Mouse (Mus musculus): ENCODE results near the gene Pde4dip.
A peak's percentile ranks its signal among the peaks of the same experiment; 100 is the strongest.

Gene Pde4dip

GRCm38 (mm10) chr3:97686372-97687117 is 202.0 kb downstream of the Pde4dip start:
- DNase-seq (ENCODE audit: low spot score): no peak

GRCm38 (mm10) chr3:97683560-97684195 is 204.8 kb downstream of the Pde4dip start:
- peak; percentile 67 for DNase-seq (ENCODE audit: low spot score)

GRCm38 (mm10) chr3:97682576-97682975 is 205.9 kb downstream of the Pde4dip start:
- DNase-seq (ENCODE audit: low spot score): no peak

GRCm38 (mm10) chr3:97682159-97682502 is 206.4 kb downstream of the Pde4dip start:
- peak; percentile 66 for DNase-seq (ENCODE audit: low spot score)

GRCm38 (mm10) chr3:97681321-97682158 is 207.0 kb downstream of the Pde4dip start:
- DNase-seq (ENCODE audit: low spot score): peak; percentile 93

- peak; percentile 85 for DNase-seq (ENCODE audit: low spot score)
Observed at GRCm38 (mm10) chr3:97680631-97681320, 207.7 kb downstream of the Pde4dip start.

- no peak for DNase-seq (ENCODE audit: low spot score)
Observed at GRCm38 (mm10) chr3:97678416-97678815, 210.1 kb downstream of the Pde4dip start.

- no peak for DNase-seq (ENCODE audit: low spot score)
Observed at GRCm38 (mm10) chr3:97676126-97676525, 212.4 kb downstream of the Pde4dip start.

- no peak for DNase-seq (ENCODE audit: low spot score)
Observed at GRCm38 (mm10) chr3:97674644-97675110, 213.8 kb downstream of the Pde4dip start, which contains the start of gene Gm17651. Gene Gm17651 (minus strand): TSS chr3:97674694.

GRCm38 (mm10) chr3:97667093-97667675 is 221.3 kb downstream of the Pde4dip start:
- no peak for DNase-seq (ENCODE audit: low spot score)

- DNase-seq (ENCODE audit: low spot score): no peak
Observed at GRCm38 (mm10) chr3:97666154-97666553, 222.4 kb downstream of the Pde4dip start.

GRCm38 (mm10) chr3:97665525-97665924 is 223.0 kb downstream of the Pde4dip start:
- DNase-seq (ENCODE audit: low spot score): no peak

- DNase-seq (ENCODE audit: low spot score): no peak
Observed at GRCm38 (mm10) chr3:97661206-97661605, 227.3 kb downstream of the Pde4dip start.

GRCm38 (mm10) chr3:97659746-97660145 is 228.8 kb downstream of the Pde4dip start:
- DNase-seq (ENCODE audit: low spot score): no peak

GRCm38 (mm10) chr3:97658426-97659193 is 229.9 kb downstream of the Pde4dip start:
- DNase-seq (ENCODE audit: low spot score): no peak

GRCm38 (mm10) chr3:97657655-97658411 is 230.7 kb downstream of the Pde4dip start, which contains the start of gene Prkab2:
Gene Prkab2 (plus strand): TSS chr3:97658193.
- peak; percentile 98 for DNase-seq (ENCODE audit: low spot score)

GRCm38 (mm10) chr3:97654901-97655300 is 233.6 kb downstream of the Pde4dip start:
- peak; percentile 16 for DNase-seq (ENCODE audit: low spot score)

- DNase-seq (ENCODE audit: low spot score): no peak
Observed at GRCm38 (mm10) chr3:97653781-97654180, 234.7 kb downstream of the Pde4dip start.

GRCm38 (mm10) chr3:97651604-97652003 is 236.9 kb downstream of the Pde4dip start:
- DNase-seq (ENCODE audit: low spot score): no peak

- DNase-seq (ENCODE audit: low spot score): no peak
Observed at GRCm38 (mm10) chr3:97649469-97649868, 239.0 kb downstream of the Pde4dip start.
